Mouse (Mus musculus) naive thymus-derived CD4-positive, alpha-beta T cell, adult 5 months (primary cell): ENCODE measurements around the gene Slk. TPM values are rescaled to one million over a fixed set of nuclear protein-coding genes. Genes with fewer than 3 reads are reported as not detected.

Experiments
- polyA plus RNA-seq: library from polyadenylated mRNA; unstranded; fragments of 100-300 nt; shearing (Covaris generic); gene quantifications from one replicate; pipeline ENCODE4 v1.2.1, GENCODE M21; 2017

Slk gene
- polyA plus RNA-seq = 126 TPM

DNA sequence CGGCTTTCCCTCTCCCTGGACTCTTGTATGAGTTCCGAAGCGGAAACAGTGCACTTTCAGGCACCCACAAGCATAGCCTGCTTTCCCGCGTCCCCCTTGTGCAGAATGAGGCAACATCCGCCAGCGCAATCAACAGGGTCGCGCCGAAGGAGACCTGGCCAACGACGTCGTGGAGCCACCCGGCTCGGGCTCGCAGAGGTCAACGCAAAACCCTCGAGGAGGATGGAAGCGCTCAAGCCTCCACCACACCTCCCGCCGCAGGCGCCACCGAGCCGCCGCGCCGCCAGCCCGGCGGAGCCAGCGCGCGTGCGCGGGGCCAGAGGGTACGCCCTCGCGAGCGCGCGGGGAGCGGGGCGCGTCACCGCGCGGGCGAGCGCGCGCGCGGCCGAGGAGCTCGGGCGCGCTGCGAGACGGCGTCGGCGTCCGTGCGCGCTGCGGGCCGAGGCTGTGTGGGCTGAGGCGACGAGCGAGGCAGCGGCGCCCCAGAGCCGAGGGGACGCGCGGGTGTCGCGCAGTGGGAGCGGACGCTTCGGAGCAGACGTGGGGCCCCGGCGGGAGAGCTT is at the start of gene Slk:
Gene Slk (plus strand): TSS at position 454 of the 563 bp plus-strand sequence.

DNA sequence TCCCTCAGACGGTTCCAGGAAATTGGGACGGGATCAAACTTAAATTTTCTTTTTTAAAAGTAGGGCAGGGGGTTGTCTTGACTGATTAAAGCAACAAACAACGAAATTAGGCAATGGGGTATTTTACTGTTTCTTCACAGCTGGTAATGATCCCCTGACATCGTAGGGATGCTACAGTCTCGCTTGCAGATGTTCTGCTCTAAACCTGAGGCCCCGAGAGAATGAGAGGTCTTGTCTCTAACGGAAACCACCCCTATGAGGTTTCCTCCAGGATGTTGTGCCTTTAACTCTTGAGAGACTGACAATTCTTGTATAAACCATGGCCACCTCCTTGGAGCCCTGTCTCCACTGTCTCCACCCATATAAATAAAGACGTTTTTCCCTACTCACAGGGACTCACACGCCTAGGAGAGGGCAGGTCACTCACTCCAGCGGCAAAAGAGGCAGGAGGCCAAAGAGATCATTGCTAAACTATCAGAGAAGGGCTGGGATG is 42.1 kb upstream of the Slk start, which contains the start of gene Stn1:
Gene Stn1 (minus strand): TSS at position 208 of the 493 bp plus-strand sequence.

GRCm38 (mm10) chr19:47691994-47692393 is 112.5 kb downstream of the Slk start, which contains the start of gene Col17a1:
TSS of gene Col17a1 (minus strand) at chr19:47692094.

Other genes with a start within 250 kb of the Slk start
- 2.8 TPM for gene Sh3pxd2a, start 115.3 kb upstream of the Slk start, polyA plus RNA-seq
- 45.8 TPM for gene Stn1, start 42.2 kb upstream of the Slk start, polyA plus RNA-seq
- not detected for gene Col17a1, start 112.4 kb downstream of the Slk start, polyA plus RNA-seq
- 143 TPM for gene Sfr1, start 152.0 kb downstream of the Slk start, polyA plus RNA-seq